Mouse (Mus musculus): ENCODE measurements around the gene Phb2. TPM values are rescaled to one million over a fixed set of nuclear protein-coding genes. Genes with fewer than 3 reads are reported as not detected.

The Phb2 gene
- total and polyA plus RNA-seq, 2 experiments from 2014 or later = 218 to 270 TPM

- H3K27ac ChIP-seq = no peak overlapping the region; the same call in 1 of the 2 replicates
- H3K4me1 ChIP-seq (ENCODE audit: insufficient read depth, low read length) = peaks cover 5% of the 10 kb centered on the region
- WGBS = 83% methylated on average over 10 of the region's 10 CpGs
- ATAC-seq = no peak
- no peak overlapping the region for H3K9ac ChIP-seq (replicated peaks; ENCODE audit: low read length)
- H3K36me3 ChIP-seq (ENCODE audit: insufficient read depth, low read length) = peaks cover 10% of the 10 kb centered on the region; the same call in 1 of the 2 replicates
- no peak for DNase-seq (ENCODE audit: low spot score)
- H3K27me3 ChIP-seq (ENCODE audit: insufficient read depth, low read length) = no peaks in the 10 kb centered on the region
- H3K4me3 ChIP-seq (ENCODE audit: low read length) = no peak overlapping the region
- H3K9me3 ChIP-seq (ENCODE audit: low read length) = no peaks in the 10 kb centered on the region
- no peak for TF ChIP-seq CTCF (IDR thresholded peaks at IDR 0.05; ENCODE audit: low read depth)
- H3K4me2 ChIP-seq (ENCODE audit: low read depth, low read length) = no peak overlapping the region
Measured at GRCm38 (mm10) chr6:124739231-124739796, 27.2 kb downstream of the Phb2 start.

GRCm38 (mm10) chr6:124740211-124740887, 28.2 kb downstream of the Phb2 start:
- peak; percentile 19 for ATAC-seq
- DNase-seq (ENCODE audit: low spot score) = peak; percentile 80
- peaks cover 5% of the 10 kb centered on the region for H3K4me1 ChIP-seq (ENCODE audit: insufficient read depth, low read length)
- no peaks in the 10 kb centered on the region for H3K9me3 ChIP-seq (ENCODE audit: low read length)
- under 1% methylated on average over 29 of the region's 29 CpGs for WGBS
- H3K4me2 ChIP-seq (ENCODE audit: low read depth, low read length) = peak overlapping the region; percentile 91
- peak overlapping the region; percentile 64 for H3K4me3 ChIP-seq (ENCODE audit: low read length)
- peaks cover 10% of the 10 kb centered on the region; the same call in 1 of the 2 replicates for H3K36me3 ChIP-seq (ENCODE audit: insufficient read depth, low read length)
- no peaks in the 10 kb centered on the region for H3K27me3 ChIP-seq (ENCODE audit: insufficient read depth, low read length)
- TF ChIP-seq CTCF (IDR thresholded peaks at IDR 0.05; ENCODE audit: low read depth) = peak; percentile 70
- H3K9ac ChIP-seq (replicated peaks; ENCODE audit: low read length) = peak overlapping the region; percentile 94
- peak overlapping the region; percentile 100 for H3K27ac ChIP-seq

GRCm38 (mm10) chr6:124740888-124741761, 29.0 kb downstream of the Phb2 start, which contains the start of gene Grcc10:
TSS of gene Grcc10 (minus strand) at chr6:124741374.
- under 1% methylated on average over 41 of the region's 41 CpGs for WGBS
- Histone ChIP-seq H3K27me3 (ENCODE audit: insufficient read depth, low read length) (no peaks in the 10 kb centered on the region), H3K9me3 (ENCODE audit: low read length) (no peaks in the 10 kb centered on the region), H3K9ac (replicated peaks; ENCODE audit: low read length) (peak within 1 kb of the TSS; percentile 94), H3K36me3 (ENCODE audit: insufficient read depth, low read length) (peaks cover 10% of the 10 kb centered on the region; the same call in 1 of the 2 replicates), H3K4me1 (ENCODE audit: insufficient read depth, low read length) (peaks cover 6% of the 10 kb centered on the region), H3K27ac (peak within 1 kb of the TSS; percentile 100), H3K4me2 (ENCODE audit: low read depth, low read length) (peak within 1 kb of the TSS; percentile 91), H3K4me3 (ENCODE audit: low read length) (peak within 1 kb of the TSS; percentile 64)
- TF ChIP-seq CTCF (IDR thresholded peaks at IDR 0.05; ENCODE audit: low read depth) = no peak
- DNase-seq (ENCODE audit: low spot score) (peak; percentile 96), ATAC-seq (peak; percentile 87)

- DNase-seq (ENCODE audit: low spot score) (no peak), ATAC-seq (no peak)
- no peak for TF ChIP-seq CTCF (IDR thresholded peaks at IDR 0.05; ENCODE audit: low read depth)
- Histone ChIP-seq H3K9ac (replicated peaks; ENCODE audit: low read length) (peak overlapping the region; percentile 94; the same call in 1 of the 2 replicates), H3K4me3 (ENCODE audit: low read length) (peak overlapping the region; percentile 64), H3K9me3 (ENCODE audit: low read length) (no peaks in the 10 kb centered on the region), H3K36me3 (ENCODE audit: insufficient read depth, low read length) (peaks cover 10% of the 10 kb centered on the region; the same call in 1 of the 2 replicates), H3K27me3 (ENCODE audit: insufficient read depth, low read length) (no peaks in the 10 kb centered on the region), H3K4me2 (ENCODE audit: low read depth, low read length) (peak overlapping the region; percentile 91), H3K4me1 (ENCODE audit: insufficient read depth, low read length) (peaks cover 11% of the 10 kb centered on the region), H3K27ac (peak overlapping the region; percentile 100)
- 58% methylated on average over 3 of the region's 3 CpGs for WGBS
Measured at GRCm38 (mm10) chr6:124741842-124742241, 29.7 kb downstream of the Phb2 start.

- H3K4me1 ChIP-seq (ENCODE audit: insufficient read depth, low read length) = peaks cover 11% of the 10 kb centered on the region
- ATAC-seq (no peak), DNase-seq (ENCODE audit: low spot score) (no peak)
- H3K4me2 ChIP-seq (ENCODE audit: low read depth, low read length) = no peak overlapping the region
- H3K27me3 ChIP-seq (ENCODE audit: insufficient read depth, low read length) = no peaks in the 10 kb centered on the region
- H3K4me3 ChIP-seq (ENCODE audit: low read length) = no peak overlapping the region
- no peaks in the 10 kb centered on the region for H3K9me3 ChIP-seq (ENCODE audit: low read length)
- no peak overlapping the region for H3K9ac ChIP-seq (replicated peaks; ENCODE audit: low read length)
- H3K27ac ChIP-seq = no peak overlapping the region
- WGBS = 88% methylated on average over 15 of the region's 15 CpGs
- no peak for TF ChIP-seq CTCF (IDR thresholded peaks at IDR 0.05; ENCODE audit: low read depth)
- peaks cover 19% of the 10 kb centered on the region; the same call in 1 of the 2 replicates for H3K36me3 ChIP-seq (ENCODE audit: insufficient read depth, low read length)
Measured at GRCm38 (mm10) chr6:124742839-124743514, 30.8 kb downstream of the Phb2 start.

GRCm38 (mm10) chr6:124743647-124744046, 31.5 kb downstream of the Phb2 start:
- DNase-seq (ENCODE audit: low spot score) = no peak
- 92% methylated on average over 8 of the region's 8 CpGs for WGBS

More at GRCm38 (mm10) chr6:124743647-124744046, 31.5 kb downstream of the Phb2 start:
- Histone ChIP-seq H3K9me3 (ENCODE audit: low read length) (no peaks in the 10 kb centered on the region), H3K4me2 (ENCODE audit: low read depth, low read length) (no peak overlapping the region), H3K9ac (replicated peaks; ENCODE audit: low read length) (no peak overlapping the region), H3K27ac (no peak overlapping the region), H3K27me3 (ENCODE audit: insufficient read depth, low read length) (no peaks in the 10 kb centered on the region), H3K36me3 (ENCODE audit: insufficient read depth, low read length) (peaks cover 25% of the 10 kb centered on the region), H3K4me3 (ENCODE audit: low read length) (no peak overlapping the region), H3K4me1 (ENCODE audit: insufficient read depth, low read length) (peaks cover 11% of the 10 kb centered on the region)
- no peak for TF ChIP-seq CTCF (IDR thresholded peaks at IDR 0.05; ENCODE audit: low read depth)
- no peak for ATAC-seq

All from hindbrain, postnatal 0 days (tissue).